Mouse (Mus musculus): ENCODE data around the gene Naip6. TPM values are rescaled to one million over a fixed set of nuclear protein-coding genes. Genes with fewer than 3 reads are reported as not detected.

Naip6 gene
- polyA plus RNA-seq, 1 experiment = 0.16 TPM

- no peak for DNase-seq (ENCODE audit: low read depth)
- no peak for TF ChIP-seq CTCF (IDR thresholded peaks at IDR 0.05; ENCODE audit: borderline replicate concordance, extremely low read depth, insufficient read depth, insufficient read length)
- TF ChIP-seq POLR2A (IDR thresholded peaks at IDR 0.05; ENCODE audit: borderline replicate concordance, extremely low read depth, insufficient read depth, insufficient read length, poor library complexity, severe bottlenecking) = no peak
Observed at GRCm38 (mm10) chr13:100243702-100244101, 73.8 kb downstream of the Naip6 start.

Other genes with a start within 250 kb of the Naip6 start
- gene Bdp1, start 213.6 kb downstream of the Naip6 start, polyA plus RNA-seq (2012; rRNA removed) = 11.1 and 14.8 TPM in 2 replicates
- gene Serf1, start 209.7 kb downstream of the Naip6 start, polyA plus RNA-seq (2012; rRNA removed) = 188 and 199 TPM in 2 replicates
- 63.9 and 69.3 TPM in 2 replicates for gene Smn1, start 192.8 kb downstream of the Naip6 start, polyA plus RNA-seq (2012; rRNA removed)
- 0.13 and 0.19 TPM in 2 replicates for gene Naip2, start 115.6 kb downstream of the Naip6 start, polyA plus RNA-seq (2012; rRNA removed)
- 0.24 and 0.33 TPM in 2 replicates for gene Naip5, start 71.4 kb downstream of the Naip6 start, polyA plus RNA-seq (2012; rRNA removed)
- 0.05 and 0.07 TPM in 2 replicates for gene Naip1, start 135.2 kb upstream of the Naip6 start, polyA plus RNA-seq (2012; rRNA removed)
- 61.3 and 80.8 TPM in 2 replicates for gene Gtf2h2, start 174.9 kb upstream of the Naip6 start, polyA plus RNA-seq (2012; rRNA removed)
- 2.3 and 4.1 TPM in 2 replicates for gene Ocln, start 235.0 kb upstream of the Naip6 start, polyA plus RNA-seq (2012; rRNA removed)

Data from brain, embryonic 14.5 days (tissue).